Mouse (Mus musculus): ENCODE results near the gene Eepd1. TPM values are rescaled to one million over a fixed set of nuclear protein-coding genes. Genes with fewer than 3 reads are reported as not detected.

The Eepd1 gene
- polyA plus RNA-seq, 1 experiment from 2014 or later: 6.1 TPM

- no peak overlapping the region for H3K4me3 ChIP-seq (ENCODE audit: low read length)
- H3K27me3 ChIP-seq (ENCODE audit: control insufficient read depth, insufficient read depth, low read length): 0 out of 2 replicates have a peak, but pooled peaks cover 2% of the 10 kb centered on the region
- ATAC-seq (ENCODE audit: low FRiP score, low TSS enrichment): no peak
- H3K27ac ChIP-seq (ENCODE audit: low read depth, low read length): no peak overlapping the region
- 83% methylated on average over 7 of the region's 7 CpGs for WGBS
- H3K9ac ChIP-seq (ENCODE audit: low read depth, low read length): no peak overlapping the region
- no peak overlapping the region for H3K4me2 ChIP-seq (replicated peaks; ENCODE audit: low read depth, low read length)
- no peaks in the 10 kb centered on the region for H3K36me3 ChIP-seq (ENCODE audit: control insufficient read depth, insufficient read depth, low read length)
- no peaks in the 10 kb centered on the region for H3K9me3 ChIP-seq (ENCODE audit: control insufficient read depth, low read length)
- H3K4me1 ChIP-seq (ENCODE audit: control insufficient read depth, insufficient read depth, low read length): peaks cover 12% of the 10 kb centered on the region; the same call in 1 of the 2 replicates
These were observed 4.1 kb downstream of the Eepd1 start for GRCm38 (mm10) chr9:25485406-25485805.

DNA sequence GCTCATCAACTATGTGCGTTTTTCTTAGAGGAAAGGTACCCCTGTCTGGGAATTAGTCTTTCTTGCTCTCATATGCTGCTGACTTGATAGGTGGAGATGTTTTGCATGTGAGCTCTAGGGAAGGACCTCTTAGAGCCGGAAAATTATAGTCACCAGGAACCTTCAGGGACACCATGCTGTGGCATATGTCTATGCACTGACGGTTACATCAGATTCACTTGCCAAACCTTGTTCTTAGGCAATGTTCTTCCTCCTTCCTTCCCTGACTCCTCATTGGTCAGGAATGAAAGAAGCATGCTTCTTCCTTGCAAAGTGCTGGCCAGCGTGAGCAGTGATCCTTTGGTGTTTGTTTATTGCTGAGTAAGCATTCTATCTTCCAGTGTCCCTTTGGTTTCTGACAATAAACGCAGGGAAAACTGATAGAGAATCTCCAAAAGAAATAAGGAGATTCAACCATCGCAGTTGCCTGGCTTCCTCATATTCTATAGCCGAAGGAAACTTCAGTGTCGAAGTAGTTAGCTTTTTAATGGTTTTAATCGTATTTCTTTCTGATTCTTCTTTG, 5.0 kb downstream of the Eepd1 start:
- Histone ChIP-seq H3K4me2 (replicated peaks; ENCODE audit: low read depth, low read length) (no peak overlapping the region), H3K4me1 (ENCODE audit: control insufficient read depth, insufficient read depth, low read length) (peaks cover 12% of the 10 kb centered on the region; the same call in 1 of the 2 replicates), H3K27me3 (ENCODE audit: control insufficient read depth, insufficient read depth, low read length) (peaks cover 2% of the 10 kb centered on the region; the same call in 1 of the 2 replicates), H3K4me3 (ENCODE audit: low read length) (no peak overlapping the region), H3K9me3 (ENCODE audit: control insufficient read depth, low read length) (no peaks in the 10 kb centered on the region), H3K27ac (ENCODE audit: low read depth, low read length) (no peak overlapping the region), H3K9ac (ENCODE audit: low read depth, low read length) (no peak overlapping the region), H3K36me3 (ENCODE audit: control insufficient read depth, insufficient read depth, low read length) (no peaks in the 10 kb centered on the region)
- no peak for ATAC-seq (ENCODE audit: low FRiP score, low TSS enrichment)
- WGBS: 82% methylated on average over 9 of the region's 9 CpGs

DNA sequence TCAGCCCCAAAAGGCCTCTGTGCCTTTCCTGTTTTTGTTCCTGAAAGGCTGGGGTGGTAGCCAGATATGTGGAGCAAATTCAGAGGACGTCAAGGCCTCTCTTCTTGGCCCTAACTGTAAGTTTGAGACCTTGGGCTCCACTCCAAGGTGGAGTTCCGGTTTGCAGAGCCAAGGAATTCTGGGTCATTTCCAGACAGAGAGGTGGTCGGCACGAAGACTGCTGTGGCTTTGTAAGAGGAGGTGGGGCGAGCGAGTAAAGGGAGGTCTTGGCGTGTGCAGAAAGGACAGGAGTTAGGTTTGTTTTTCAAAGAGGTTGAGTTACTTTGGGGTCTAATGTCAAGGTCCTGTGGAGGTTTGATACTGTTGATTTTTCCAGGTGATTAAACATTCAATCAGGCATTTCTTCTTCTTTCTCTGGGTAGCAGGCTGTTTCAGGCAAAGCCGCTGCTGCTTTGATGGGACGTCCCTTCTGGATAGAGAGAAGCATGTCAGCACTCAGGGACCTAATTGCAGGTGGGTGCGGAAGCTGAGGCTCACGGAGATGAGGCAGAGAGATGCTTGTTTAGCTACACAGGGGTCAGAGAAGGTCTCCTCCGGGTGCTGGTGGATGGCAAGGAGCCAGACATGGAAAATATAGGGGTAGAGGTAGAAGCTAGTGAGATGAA, 6.2 kb downstream of the Eepd1 start:
- Histone ChIP-seq H3K4me3 (ENCODE audit: low read length) (no peak overlapping the region), H3K9ac (ENCODE audit: low read depth, low read length) (no peak overlapping the region), H3K9me3 (ENCODE audit: control insufficient read depth, low read length) (no peaks in the 10 kb centered on the region), H3K36me3 (ENCODE audit: control insufficient read depth, insufficient read depth, low read length) (no peaks in the 10 kb centered on the region), H3K27ac (ENCODE audit: low read depth, low read length) (no peak overlapping the region), H3K27me3 (ENCODE audit: control insufficient read depth, insufficient read depth, low read length) (peaks cover 2% of the 10 kb centered on the region; the same call in 1 of the 2 replicates), H3K4me1 (ENCODE audit: control insufficient read depth, insufficient read depth, low read length) (peaks cover 9% of the 10 kb centered on the region; the same call in 1 of the 2 replicates), H3K4me2 (replicated peaks; ENCODE audit: low read depth, low read length) (no peak overlapping the region)
- ATAC-seq (ENCODE audit: low FRiP score, low TSS enrichment): peak; percentile 81
- WGBS: 18% methylated on average over 12 of the region's 12 CpGs

DNA sequence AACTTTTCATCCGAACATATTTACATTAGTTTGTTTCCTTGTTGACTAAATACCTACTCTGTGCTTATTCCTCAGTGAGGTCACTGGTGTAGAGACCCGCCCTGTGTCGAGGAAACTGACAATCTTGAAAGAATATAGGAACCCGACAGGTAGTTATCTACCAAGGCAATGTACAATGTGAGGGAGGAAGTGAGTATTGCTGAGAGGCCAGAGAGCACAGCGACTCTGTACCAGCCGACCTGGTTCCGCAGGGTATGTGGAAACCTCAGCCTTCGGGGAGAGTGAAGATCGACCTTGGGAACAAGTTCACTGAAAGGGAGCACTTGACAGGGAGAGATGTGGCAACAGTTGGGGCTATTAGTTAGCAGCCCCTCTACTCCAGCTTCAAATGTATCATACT, 7.2 kb downstream of the Eepd1 start:
- Histone ChIP-seq H3K27me3 (ENCODE audit: control insufficient read depth, insufficient read depth, low read length) (no peaks in the 10 kb centered on the region; the same call in 1 of the 2 replicates), H3K36me3 (ENCODE audit: control insufficient read depth, insufficient read depth, low read length) (no peaks in the 10 kb centered on the region), H3K4me1 (ENCODE audit: control insufficient read depth, insufficient read depth, low read length) (peaks cover 4% of the 10 kb centered on the region; the same call in 1 of the 2 replicates), H3K4me3 (ENCODE audit: low read length) (no peak overlapping the region), H3K27ac (ENCODE audit: low read depth, low read length) (no peak overlapping the region), H3K9me3 (ENCODE audit: control insufficient read depth, low read length) (no peaks in the 10 kb centered on the region), H3K4me2 (replicated peaks; ENCODE audit: low read depth, low read length) (no peak overlapping the region), H3K9ac (ENCODE audit: low read depth, low read length) (no peak overlapping the region)
- whole genome bisulfite sequencing: 87% methylated on average over 9 of the region's 9 CpGs
- no peak for ATAC-seq (ENCODE audit: low FRiP score, low TSS enrichment)

GRCm38 (mm10) chr9:25489221-25489960, 8.0 kb downstream of the Eepd1 start:
- Histone ChIP-seq H3K27me3 (ENCODE audit: control insufficient read depth, insufficient read depth, low read length) (no peaks in the 10 kb centered on the region; the same call in 1 of the 2 replicates), H3K4me1 (ENCODE audit: control insufficient read depth, insufficient read depth, low read length) (peaks cover 4% of the 10 kb centered on the region; the same call in 1 of the 2 replicates)
- WGBS: 79% methylated on average over 7 of the region's 7 CpGs

GRCm38 (mm10) chr9:25490278-25491145, 9.2 kb downstream of the Eepd1 start:
- no peak overlapping the region for H3K27ac ChIP-seq (ENCODE audit: low read depth, low read length)
- H3K36me3 ChIP-seq (ENCODE audit: control insufficient read depth, insufficient read depth, low read length): no peaks in the 10 kb centered on the region
- H3K27me3 ChIP-seq (ENCODE audit: control insufficient read depth, insufficient read depth, low read length): no peaks in the 10 kb centered on the region; the same call in 1 of the 2 replicates
- peaks cover 4% of the 10 kb centered on the region; the same call in 1 of the 2 replicates for H3K4me1 ChIP-seq (ENCODE audit: control insufficient read depth, insufficient read depth, low read length)
- no peak for ATAC-seq (ENCODE audit: low FRiP score, low TSS enrichment)
- no peak overlapping the region for H3K4me2 ChIP-seq (replicated peaks; ENCODE audit: low read depth, low read length)
- H3K4me3 ChIP-seq (ENCODE audit: low read length): no peak overlapping the region
- no peaks in the 10 kb centered on the region for H3K9me3 ChIP-seq (ENCODE audit: control insufficient read depth, low read length)
- 56% methylated on average over 13 of the region's 13 CpGs for WGBS
- no peak overlapping the region for H3K9ac ChIP-seq (ENCODE audit: low read depth, low read length)

More at GRCm38 (mm10) chr9:25489221-25489960, 8.0 kb downstream of the Eepd1 start:
- Histone ChIP-seq H3K4me2 (replicated peaks; ENCODE audit: low read depth, low read length) (no peak overlapping the region), H3K36me3 (ENCODE audit: control insufficient read depth, insufficient read depth, low read length) (no peaks in the 10 kb centered on the region), H3K9me3 (ENCODE audit: control insufficient read depth, low read length) (no peaks in the 10 kb centered on the region), H3K9ac (ENCODE audit: low read depth, low read length) (no peak overlapping the region), H3K27ac (ENCODE audit: low read depth, low read length) (no peak overlapping the region), H3K4me3 (ENCODE audit: low read length) (no peak overlapping the region)
- no peak for ATAC-seq (ENCODE audit: low FRiP score, low TSS enrichment)

GRCm38 (mm10) chr9:25493918-25494317, 12.6 kb downstream of the Eepd1 start:
- Histone ChIP-seq H3K36me3 (ENCODE audit: control insufficient read depth, insufficient read depth, low read length) (no peaks in the 10 kb centered on the region), H3K27me3 (ENCODE audit: control insufficient read depth, insufficient read depth, low read length) (no peaks in the 10 kb centered on the region; the same call in 1 of the 2 replicates), H3K4me3 (ENCODE audit: low read length) (no peak overlapping the region), H3K4me2 (replicated peaks; ENCODE audit: low read depth, low read length) (no peak overlapping the region), H3K4me1 (ENCODE audit: control insufficient read depth, insufficient read depth, low read length) (no peaks in the 10 kb centered on the region), H3K9me3 (ENCODE audit: control insufficient read depth, low read length) (no peaks in the 10 kb centered on the region), H3K9ac (ENCODE audit: low read depth, low read length) (no peak overlapping the region), H3K27ac (ENCODE audit: low read depth, low read length) (no peak overlapping the region)
- ATAC-seq (ENCODE audit: low FRiP score, low TSS enrichment): no peak
- whole genome bisulfite sequencing: 94% methylated on average over 5 of the region's 5 CpGs

- Histone ChIP-seq H3K4me3 (ENCODE audit: low read length) (no peak overlapping the region), H3K9ac (ENCODE audit: low read depth, low read length) (no peak overlapping the region), H3K27me3 (ENCODE audit: control insufficient read depth, insufficient read depth, low read length) (no peaks in the 10 kb centered on the region; the same call in 1 of the 2 replicates), H3K36me3 (ENCODE audit: control insufficient read depth, insufficient read depth, low read length) (no peaks in the 10 kb centered on the region), H3K27ac (ENCODE audit: low read depth, low read length) (no peak overlapping the region), H3K4me1 (ENCODE audit: control insufficient read depth, insufficient read depth, low read length) (peaks cover 6% of the 10 kb centered on the region; the same call in 1 of the 2 replicates), H3K4me2 (replicated peaks; ENCODE audit: low read depth, low read length) (no peak overlapping the region), H3K9me3 (ENCODE audit: control insufficient read depth, low read length) (no peaks in the 10 kb centered on the region)
- 83% methylated on average over 10 of the region's 10 CpGs for WGBS
- no peak for ATAC-seq (ENCODE audit: low FRiP score, low TSS enrichment)
These were observed 14.3 kb downstream of the Eepd1 start for GRCm38 (mm10) chr9:25495601-25496000.

All from kidney, embryonic 14.5 days (tissue).